Mouse (Mus musculus): Measurements from ENCODE around the gene Syngr3.
A peak's percentile ranks its signal among the peaks of the same experiment; 100 is the strongest.
"Not testable (repeated sequence)": the region's sequence is repeated elsewhere in the genome, so short reads cannot be mapped to it uniquely, and the experiment has no call there.

Syngr3 gene

GRCm38 (mm10) chr17:24719494-24720222 lies 29.9 kb upstream of the Syngr3 start:
- DNase-seq = peak; percentile 99

GRCm38 (mm10) chr17:24718938-24719337 lies 29.2 kb upstream of the Syngr3 start:
- DNase-seq = not testable (repeated sequence)

GRCm38 (mm10) chr17:24717943-24718342 lies 28.2 kb upstream of the Syngr3 start, which contains the start of the genes Rnf151 and Rps2:
Gene Rnf151 (minus strand): TSS chr17:24718063.
Gene Rps2 (plus strand): TSS chr17:24718116.
- DNase-seq = no peak

- no peak for DNase-seq
Measured at GRCm38 (mm10) chr17:24716166-24716682, 26.5 kb upstream of the Syngr3 start.

- no peak for DNase-seq
Measured at GRCm38 (mm10) chr17:24715556-24715955, 25.8 kb upstream of the Syngr3 start.

- no peak for DNase-seq
Measured at GRCm38 (mm10) chr17:24708646-24709045, 18.9 kb upstream of the Syngr3 start.

GRCm38 (mm10) chr17:24707801-24708425 lies 18.2 kb upstream of the Syngr3 start:
- DNase-seq = no peak

- peak; percentile 94 for DNase-seq
Measured at GRCm38 (mm10) chr17:24706982-24707800, 17.4 kb upstream of the Syngr3 start, which contains the start of gene Tbl3. Gene Tbl3 (minus strand): TSS chr17:24707660.

- DNase-seq = no peak
Measured at GRCm38 (mm10) chr17:24705821-24706220, 16.1 kb upstream of the Syngr3 start.

GRCm38 (mm10) chr17:24701251-24701650 lies 11.5 kb upstream of the Syngr3 start:
- no peak for DNase-seq

- DNase-seq = no peak
Measured at GRCm38 (mm10) chr17:24699473-24699872, 9.7 kb upstream of the Syngr3 start.

- no peak for DNase-seq
Measured at GRCm38 (mm10) chr17:24698715-24699114, 9.0 kb upstream of the Syngr3 start.

- no peak for DNase-seq
Measured at GRCm38 (mm10) chr17:24697985-24698384, 8.2 kb upstream of the Syngr3 start.

GRCm38 (mm10) chr17:24696011-24696697 lies 6.4 kb upstream of the Syngr3 start, which contains the start of the genes Gfer and Noxo1:
Gene Gfer (minus strand): TSS chr17:24696156.
Gene Noxo1 (plus strand): TSS chr17:24696234.
- DNase-seq = peak; percentile 85

GRCm38 (mm10) chr17:24695326-24696010 lies 5.7 kb upstream of the Syngr3 start:
- DNase-seq = no peak

GRCm38 (mm10) chr17:24692385-24692784 lies 2.6 kb upstream of the Syngr3 start:
- DNase-seq = no peak

- DNase-seq = no peak
Measured at GRCm38 (mm10) chr17:24687599-24687998, 2.2 kb downstream of the Syngr3 start.

GRCm38 (mm10) chr17:24687146-24687595 lies 2.6 kb downstream of the Syngr3 start:
- DNase-seq = peak; percentile 32

- no peak for DNase-seq
Measured at GRCm38 (mm10) chr17:24686514-24686913, 3.2 kb downstream of the Syngr3 start.

- DNase-seq = no peak
Measured at GRCm38 (mm10) chr17:24677500-24678080, 12.2 kb downstream of the Syngr3 start.

- DNase-seq = no peak
Measured at GRCm38 (mm10) chr17:24676877-24677276, 12.9 kb downstream of the Syngr3 start.

Measured in right cerebral cortex, postnatal 14 days (tissue).